Mouse (Mus musculus): Measurements from ENCODE around the gene Kctd17. TPM values are rescaled to one million over a fixed set of nuclear protein-coding genes. Genes with fewer than 3 reads are reported as not detected.

Gene Kctd17
- polyA plus RNA-seq, 1 experiment from 2014 or later = 40.3 TPM

DNA sequence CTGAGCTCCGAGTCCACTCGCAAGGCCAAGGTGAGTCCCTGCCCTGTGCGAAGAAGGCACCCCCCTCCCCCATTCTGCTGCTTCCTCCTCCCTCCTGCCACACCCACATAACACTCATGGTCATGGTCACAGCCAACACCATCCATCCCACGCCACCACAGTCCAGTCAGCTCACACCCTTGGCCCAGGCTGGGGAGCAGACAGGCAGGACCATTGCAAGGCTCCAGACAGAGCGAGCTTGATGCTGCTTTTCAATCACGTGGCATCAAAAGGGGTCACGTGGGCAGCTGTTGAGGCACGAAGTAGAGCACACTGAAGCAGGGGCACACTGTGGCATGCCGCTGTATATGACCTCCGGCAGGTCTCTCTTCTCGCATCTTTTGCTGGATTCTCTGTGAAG, 7.3 kb downstream of the Kctd17 start:
- peaks cover 53% of the 10 kb centered on the region for H3K36me3 ChIP-seq
- ATAC-seq (ENCODE audit: insufficient number of reproducible peaks, insufficient read depth, low FRiP score, low TSS enrichment, low read depth) = no peak
- no peak overlapping the region for H3K27ac ChIP-seq
- no peak overlapping the region for H3K4me2 ChIP-seq
- peaks cover 30% of the 10 kb centered on the region for H3K27me3 ChIP-seq
- WGBS = 87% methylated on average over 11 of the region's 11 CpGs
- peaks cover 15% of the 10 kb centered on the region for H3K4me1 ChIP-seq (replicated peaks)
- no peaks in the 10 kb centered on the region for H3K9me3 ChIP-seq
- no peak overlapping the region for H3K4me3 ChIP-seq (replicated peaks)
- no peak overlapping the region for H3K9ac ChIP-seq (replicated peaks)

DNA sequence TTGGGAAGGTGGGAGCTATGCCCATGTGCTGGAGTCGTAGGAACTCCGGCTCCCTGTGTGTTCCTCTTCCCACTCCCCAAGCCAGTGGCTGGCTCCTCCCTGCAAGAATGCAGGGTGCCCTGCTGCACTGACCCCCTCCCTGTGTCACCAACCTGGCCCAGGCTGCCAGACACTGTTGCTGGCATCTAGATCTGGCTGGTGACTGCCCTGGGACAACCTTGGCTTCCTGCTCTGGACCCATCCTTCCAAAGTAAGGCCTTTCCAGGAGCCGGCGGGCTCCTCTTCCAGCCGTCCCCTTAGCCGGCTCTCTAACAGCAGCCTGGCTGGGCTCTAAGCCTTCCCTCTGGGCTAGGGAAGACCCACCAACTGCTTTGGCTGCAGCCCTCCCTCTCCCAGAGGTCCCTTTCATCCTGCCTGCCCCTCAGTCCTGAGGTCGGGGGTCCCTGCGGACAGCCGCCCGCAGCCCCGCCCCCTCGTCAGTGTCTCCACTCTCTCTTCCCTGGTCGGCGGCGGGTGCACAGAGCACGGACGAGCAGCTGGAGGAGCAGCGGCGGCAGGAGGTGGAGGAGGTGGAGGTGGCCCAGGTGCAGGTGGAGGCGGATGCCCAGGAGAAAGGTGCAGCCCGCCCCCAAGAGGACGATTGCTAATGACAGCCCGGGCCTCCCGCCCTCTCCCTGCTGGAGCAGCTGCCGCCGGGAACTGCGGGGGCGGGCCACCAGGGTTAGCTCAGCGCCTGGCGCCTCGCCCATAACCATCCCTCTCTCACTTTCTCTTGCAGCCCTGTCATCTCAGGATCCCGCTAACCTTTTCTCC, 8.2 kb downstream of the Kctd17 start:
- H3K4me1 ChIP-seq (replicated peaks) = peaks cover 14% of the 10 kb centered on the region

DNA sequence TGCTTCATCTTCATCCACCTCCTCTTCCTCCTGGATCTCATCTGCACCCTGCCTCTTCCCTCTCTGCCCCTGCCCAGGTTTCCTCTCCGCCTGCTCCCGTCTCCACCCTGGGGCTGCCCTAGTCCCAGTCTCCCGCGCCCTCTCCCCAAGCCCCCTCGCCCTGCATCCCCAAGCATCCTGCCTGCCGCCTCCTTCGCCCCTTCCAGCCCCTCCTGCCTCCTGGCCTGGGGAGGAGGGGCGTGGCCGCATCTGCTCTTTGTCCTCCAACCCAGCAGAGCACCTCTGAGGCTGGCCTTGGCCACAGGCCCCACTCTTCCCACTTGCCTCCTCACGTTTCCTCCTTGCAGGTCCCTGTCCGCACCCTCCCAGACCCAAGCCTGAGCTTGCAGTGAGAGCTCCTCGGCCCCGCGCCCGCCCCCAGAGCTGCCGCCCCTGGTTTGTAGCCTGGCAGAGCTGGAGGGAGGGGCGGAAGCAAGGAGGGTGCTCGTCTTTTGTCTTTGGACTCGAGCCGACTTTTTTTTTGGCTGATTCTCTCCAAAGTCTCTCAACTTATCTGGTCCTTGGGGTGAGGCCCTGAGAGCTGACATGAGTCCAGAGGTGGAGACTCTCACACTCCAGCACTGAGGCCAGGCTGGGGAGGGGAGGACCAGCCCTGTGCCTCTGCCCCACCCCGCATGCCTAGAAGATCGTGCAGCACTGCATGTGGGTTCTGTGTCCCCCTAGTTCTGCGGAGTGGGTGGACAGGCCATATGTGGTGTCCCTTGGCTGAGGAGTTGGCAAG, 9.1 kb downstream of the Kctd17 start:
- Histone ChIP-seq H3K27ac (no peak overlapping the region), H3K4me2 (peak overlapping the region; percentile 59), H3K36me3 (peaks cover 36% of the 10 kb centered on the region), H3K27me3 (peaks cover 30% of the 10 kb centered on the region), H3K9me3 (no peaks in the 10 kb centered on the region), H3K4me1 (replicated peaks) (peaks cover 14% of the 10 kb centered on the region), H3K9ac (replicated peaks) (peak overlapping the region; percentile 48), H3K4me3 (replicated peaks) (peak overlapping the region; percentile 34)
- WGBS = 24% methylated on average over 22 of the region's 23 CpGs
- no peak for ATAC-seq (ENCODE audit: insufficient number of reproducible peaks, insufficient read depth, low FRiP score, low TSS enrichment, low read depth)

More for the DNA sequence above, 8.2 kb downstream of the Kctd17 start:
- no peak for ATAC-seq (ENCODE audit: insufficient number of reproducible peaks, insufficient read depth, low FRiP score, low TSS enrichment, low read depth)
- Histone ChIP-seq H3K36me3 (peaks cover 44% of the 10 kb centered on the region), H3K9ac (replicated peaks) (peak overlapping the region; percentile 48), H3K4me3 (replicated peaks) (peak overlapping the region; percentile 34), H3K27ac (peak overlapping the region; percentile 45; the same call in 1 of the 2 replicates), H3K27me3 (peaks cover 30% of the 10 kb centered on the region), H3K4me2 (peak overlapping the region; percentile 59), H3K9me3 (no peaks in the 10 kb centered on the region)
- 11% methylated on average over 21 of the region's 32 CpGs for WGBS

DNA sequence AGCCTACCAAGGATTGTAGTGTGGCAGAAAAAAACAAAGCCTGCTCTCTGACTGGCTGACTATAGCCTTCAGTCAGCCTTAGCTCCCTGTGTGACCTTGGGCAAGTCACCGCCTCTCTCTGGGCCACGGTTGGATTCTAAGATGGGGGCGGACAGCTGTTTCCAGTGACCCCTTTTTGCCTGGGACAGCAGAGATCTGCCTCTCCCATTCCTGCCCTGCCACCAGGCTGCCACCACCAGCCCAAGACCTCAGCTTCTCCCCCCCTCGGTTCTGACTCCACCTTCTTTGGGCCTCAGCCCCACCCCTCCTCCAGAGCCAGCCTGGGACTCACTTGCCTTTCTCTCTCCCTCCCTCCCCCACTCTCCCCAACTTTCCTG, 9.6 kb downstream of the Kctd17 start:
- Histone ChIP-seq H3K36me3 (peaks cover 32% of the 10 kb centered on the region), H3K27ac (no peak overlapping the region), H3K27me3 (peaks cover 30% of the 10 kb centered on the region), H3K4me1 (replicated peaks) (peaks cover 14% of the 10 kb centered on the region), H3K9me3 (no peaks in the 10 kb centered on the region), H3K4me3 (replicated peaks) (no peak overlapping the region), H3K4me2 (no peak overlapping the region), H3K9ac (replicated peaks) (no peak overlapping the region)
- ATAC-seq (ENCODE audit: insufficient number of reproducible peaks, insufficient read depth, low FRiP score, low TSS enrichment, low read depth) = no peak
- WGBS = 45% methylated on average over 4 of the region's 4 CpGs

DNA sequence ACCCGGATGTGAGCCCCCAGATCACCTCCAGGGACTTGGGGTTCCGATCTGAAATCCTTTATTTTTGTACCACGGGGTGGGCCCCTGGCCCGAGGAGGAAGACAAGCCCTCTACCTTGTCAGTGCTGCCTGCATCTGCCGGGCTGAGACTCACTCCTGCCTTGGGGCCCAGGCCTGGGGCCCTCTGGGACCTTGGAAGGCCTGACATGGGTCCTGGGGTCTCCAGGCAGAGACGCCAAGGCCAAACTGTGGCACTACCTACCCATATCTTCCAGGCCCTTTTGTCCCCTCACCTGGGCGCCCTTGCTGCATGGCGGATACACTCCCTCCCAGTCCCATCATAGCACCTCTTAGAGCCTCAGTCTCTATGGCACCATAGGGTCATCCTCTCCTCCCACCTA, 10.1 kb downstream of the Kctd17 start:
- H3K9ac ChIP-seq (replicated peaks) = no peak overlapping the region
- 53% methylated on average over 8 of the region's 8 CpGs for WGBS
- H3K4me3 ChIP-seq (replicated peaks) = no peak overlapping the region
- no peaks in the 10 kb centered on the region for H3K9me3 ChIP-seq
- H3K4me1 ChIP-seq (replicated peaks) = peaks cover 14% of the 10 kb centered on the region
- peaks cover 30% of the 10 kb centered on the region for H3K27me3 ChIP-seq
- H3K36me3 ChIP-seq = peaks cover 27% of the 10 kb centered on the region
- no peak overlapping the region for H3K27ac ChIP-seq
- no peak overlapping the region for H3K4me2 ChIP-seq
- ATAC-seq (ENCODE audit: insufficient number of reproducible peaks, insufficient read depth, low FRiP score, low TSS enrichment, low read depth) = no peak

DNA sequence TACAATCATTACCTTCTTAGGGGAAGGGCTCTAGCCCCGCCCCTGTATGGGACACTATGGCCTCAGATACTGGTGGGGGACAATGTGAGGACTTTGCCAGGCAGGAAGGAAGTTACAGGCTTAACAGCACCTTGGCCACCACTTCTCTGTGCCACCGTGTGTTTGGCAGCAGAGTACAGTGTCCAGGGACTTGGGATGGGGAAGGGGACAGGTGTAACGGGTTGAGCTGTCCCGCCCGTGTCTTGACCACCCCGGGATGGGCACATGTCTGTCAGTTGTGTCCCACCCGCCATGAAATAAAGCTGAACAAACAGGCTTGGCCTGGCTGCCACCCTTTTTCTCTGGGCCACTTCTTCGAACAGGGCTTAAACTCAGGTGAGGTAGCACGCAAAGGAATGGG, 10.6 kb downstream of the Kctd17 start:
- no peak overlapping the region for H3K9ac ChIP-seq (replicated peaks)
- H3K36me3 ChIP-seq = peaks cover 22% of the 10 kb centered on the region
- H3K4me1 ChIP-seq (replicated peaks) = peaks cover 14% of the 10 kb centered on the region
- H3K27me3 ChIP-seq = peaks cover 30% of the 10 kb centered on the region
- no peak overlapping the region for H3K4me2 ChIP-seq
- no peak for ATAC-seq (ENCODE audit: insufficient number of reproducible peaks, insufficient read depth, low FRiP score, low TSS enrichment, low read depth)
- no peak overlapping the region for H3K4me3 ChIP-seq (replicated peaks)
- 58% methylated on average over 9 of the region's 9 CpGs for WGBS
- no peak overlapping the region for H3K27ac ChIP-seq
- H3K9me3 ChIP-seq = no peaks in the 10 kb centered on the region

DNA sequence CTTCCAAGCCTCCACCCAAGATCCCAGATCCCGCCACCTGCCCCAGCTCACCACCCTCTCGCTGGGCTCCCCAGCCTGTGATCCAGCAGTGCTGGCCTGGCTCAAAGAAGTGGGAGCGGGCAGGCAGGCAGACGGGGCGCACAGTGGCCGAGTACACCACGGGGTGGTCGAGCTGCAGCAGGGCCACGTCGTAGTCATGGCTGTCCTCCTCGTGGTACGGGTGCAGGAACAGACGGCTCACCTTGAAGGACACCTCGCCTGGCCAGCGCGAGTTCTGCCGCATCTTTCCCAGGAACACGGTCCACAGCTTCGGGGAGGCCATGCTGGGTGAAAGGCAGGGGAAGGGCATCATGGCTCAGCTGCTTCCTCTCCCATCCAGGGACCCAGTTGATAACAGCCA, 13.9 kb downstream of the Kctd17 start:
- no peaks in the 10 kb centered on the region for H3K36me3 ChIP-seq
- ATAC-seq (ENCODE audit: insufficient number of reproducible peaks, insufficient read depth, low FRiP score, low TSS enrichment, low read depth) = no peak
- WGBS = 87% methylated on average over 19 of the region's 19 CpGs

DNA sequence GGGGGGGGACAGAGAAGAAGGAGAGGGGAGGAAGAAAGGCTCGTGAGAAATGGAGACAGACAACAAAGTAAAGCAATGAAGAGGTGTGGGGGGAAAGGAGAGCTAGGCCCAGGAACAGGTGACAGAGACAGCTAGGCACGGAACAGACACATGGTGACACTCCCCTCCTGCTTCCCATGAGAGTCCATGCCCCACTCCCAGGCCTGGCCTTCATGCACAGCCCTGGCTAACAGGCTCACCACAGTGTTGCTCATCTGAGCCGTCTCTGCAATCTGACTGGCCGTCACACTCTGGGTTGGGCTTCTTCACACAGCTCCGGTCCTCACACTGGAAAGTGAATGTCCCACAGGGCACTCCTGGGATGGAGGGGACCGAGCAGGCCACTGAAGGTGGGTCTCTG, 15.5 kb downstream of the Kctd17 start:
- Histone ChIP-seq H3K9ac (replicated peaks) (no peak overlapping the region), H3K36me3 (no peaks in the 10 kb centered on the region), H3K27me3 (no peaks in the 10 kb centered on the region; the same call in 1 of the 2 replicates), H3K4me1 (replicated peaks) (0 out of 2 replicates have a peak, but pooled peaks cover 2% of the 10 kb centered on the region), H3K27ac (no peak overlapping the region), H3K4me3 (replicated peaks) (no peak overlapping the region), H3K4me2 (no peak overlapping the region), H3K9me3 (no peaks in the 10 kb centered on the region)
- ATAC-seq (ENCODE audit: insufficient number of reproducible peaks, insufficient read depth, low FRiP score, low TSS enrichment, low read depth) = no peak
- WGBS = 51% methylated on average over 6 of the region's 6 CpGs

More for the DNA sequence above, 13.9 kb downstream of the Kctd17 start:
- no peak overlapping the region for H3K27ac ChIP-seq
- H3K4me3 ChIP-seq (replicated peaks) = no peak overlapping the region
- H3K4me2 ChIP-seq = no peak overlapping the region
- peaks cover 3% of the 10 kb centered on the region for H3K4me1 ChIP-seq (replicated peaks)
- no peak overlapping the region for H3K9ac ChIP-seq (replicated peaks)
- peaks cover 9% of the 10 kb centered on the region for H3K27me3 ChIP-seq
- no peaks in the 10 kb centered on the region for H3K9me3 ChIP-seq

DNA sequence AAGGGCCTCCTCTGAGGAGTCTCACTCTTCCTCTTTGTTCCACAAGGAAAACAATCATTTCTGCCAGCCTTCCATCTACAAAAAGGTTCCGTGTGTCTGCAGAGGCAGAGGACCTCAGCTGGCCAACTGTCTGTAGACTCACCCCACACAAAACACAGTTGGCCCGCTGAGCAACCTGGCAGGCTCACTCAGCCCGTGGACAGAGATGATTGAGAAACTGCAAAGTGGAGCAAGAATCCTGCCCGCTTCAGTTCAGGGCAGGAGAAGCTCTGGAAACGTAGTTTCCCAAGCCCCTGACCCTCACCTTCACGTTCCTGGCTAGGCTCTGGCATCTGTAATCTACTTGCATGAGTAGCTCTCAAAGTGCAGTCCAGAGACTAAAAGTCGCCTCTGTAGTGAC, 18.8 kb downstream of the Kctd17 start:
- Histone ChIP-seq H3K9me3 (no peaks in the 10 kb centered on the region), H3K27ac (no peak overlapping the region), H3K36me3 (no peaks in the 10 kb centered on the region), H3K9ac (replicated peaks) (0 out of 2 replicates have a peak overlapping the region, but pooled peaks have one; percentile 27), H3K4me2 (no peak overlapping the region), H3K27me3 (no peaks in the 10 kb centered on the region; the same call in 1 of the 2 replicates), H3K4me3 (replicated peaks) (no peak overlapping the region), H3K4me1 (replicated peaks) (peaks cover 15% of the 10 kb centered on the region)
- no peak for ATAC-seq (ENCODE audit: insufficient number of reproducible peaks, insufficient read depth, low FRiP score, low TSS enrichment, low read depth)
- 51% methylated on average over 7 of the region's 7 CpGs for WGBS

DNA sequence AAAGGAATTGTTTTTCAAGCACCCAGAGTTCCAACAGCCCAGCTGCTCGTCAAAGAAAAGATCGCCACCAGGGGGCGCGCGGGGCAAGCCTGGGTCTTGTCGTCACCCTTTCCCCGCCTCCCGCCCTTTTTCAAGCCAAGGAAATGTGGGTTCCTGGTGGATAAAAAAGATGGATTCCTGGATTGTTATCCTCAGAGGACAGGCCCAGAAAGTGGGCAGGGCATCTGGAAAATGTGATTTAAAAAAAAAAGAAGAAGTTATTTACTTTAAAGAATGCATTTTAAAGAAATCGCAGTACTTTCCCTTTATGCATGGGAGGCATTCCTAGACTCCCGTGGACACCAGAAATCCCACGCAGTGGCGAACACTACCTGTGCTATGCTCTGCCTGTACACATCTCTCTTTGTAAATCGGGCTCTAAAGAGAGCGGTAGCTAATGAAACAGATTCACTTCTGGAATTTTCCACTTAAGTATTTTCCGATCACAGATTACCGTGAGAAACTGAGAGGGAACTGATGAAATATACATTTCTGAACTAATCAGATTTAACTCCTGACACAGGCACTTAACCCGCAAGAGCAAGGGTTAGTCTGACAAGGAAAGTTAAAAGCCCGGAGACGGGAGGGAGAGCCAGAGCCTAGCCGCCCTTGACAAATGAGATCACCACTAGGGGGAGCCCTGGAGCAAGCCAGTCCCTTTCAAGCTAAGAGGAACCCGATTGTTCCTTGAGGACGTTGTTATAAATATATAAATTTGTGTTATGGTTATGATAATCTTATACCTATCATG, 19.6 kb downstream of the Kctd17 start:
- H3K4me1 ChIP-seq (replicated peaks) = peaks cover 15% of the 10 kb centered on the region
- no peaks in the 10 kb centered on the region for H3K36me3 ChIP-seq
- 2% methylated on average over 22 of the region's 22 CpGs for WGBS
- peak; percentile 29; the same call in 1 of the 2 replicates for ATAC-seq (ENCODE audit: insufficient number of reproducible peaks, insufficient read depth, low FRiP score, low TSS enrichment, low read depth)
- H3K4me3 ChIP-seq (replicated peaks) = peak overlapping the region; percentile 29
- H3K9me3 ChIP-seq = no peaks in the 10 kb centered on the region
- H3K27ac ChIP-seq = peak overlapping the region; percentile 83
- no peaks in the 10 kb centered on the region; the same call in 1 of the 2 replicates for H3K27me3 ChIP-seq
- peak overlapping the region; percentile 27 for H3K9ac ChIP-seq (replicated peaks)
- H3K4me2 ChIP-seq = peak overlapping the region; percentile 62

DNA sequence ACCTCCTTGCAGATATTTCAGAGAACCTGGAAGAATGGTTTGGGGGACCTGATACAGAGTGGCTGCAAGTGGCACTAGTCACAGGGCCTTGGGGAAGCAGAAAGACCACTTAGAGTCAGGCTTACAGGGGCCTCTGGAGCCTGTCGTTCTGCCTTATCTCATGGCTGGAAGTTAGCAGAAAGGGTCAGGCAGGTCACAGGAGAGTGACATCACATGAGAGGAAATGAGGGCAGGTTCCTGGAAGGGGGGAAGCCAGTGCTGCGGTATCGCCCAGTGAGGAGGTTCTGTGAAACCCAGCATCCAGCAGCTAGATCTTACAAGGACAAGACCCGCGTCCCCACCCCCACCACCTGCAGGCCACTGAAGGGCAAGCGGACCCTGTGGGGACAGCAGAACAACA, 20.8 kb downstream of the Kctd17 start:
- ATAC-seq (ENCODE audit: insufficient number of reproducible peaks, insufficient read depth, low FRiP score, low TSS enrichment, low read depth) = no peak
- Histone ChIP-seq H3K27me3 (no peaks in the 10 kb centered on the region; the same call in 1 of the 2 replicates), H3K4me2 (no peak overlapping the region), H3K27ac (no peak overlapping the region), H3K4me1 (replicated peaks) (peaks cover 15% of the 10 kb centered on the region), H3K36me3 (no peaks in the 10 kb centered on the region), H3K9me3 (no peaks in the 10 kb centered on the region), H3K9ac (replicated peaks) (no peak overlapping the region), H3K4me3 (replicated peaks) (no peak overlapping the region)
- 62% methylated on average over 6 of the region's 6 CpGs for WGBS

Data from limb, embryonic 12.5 days (tissue).